Mouse (Mus musculus) spleen, embryonic (tissue): ENCODE measurements around the gene Il2rb.

Experiments used
- CTCF ChIA-PET: fragments of 350-600 bp; sonication (Branson Sonifier 250); formaldehyde crosslinking; loops from one replicate; lab custom pipeline; 2022; lab: Charles Lee

Gene Il2rb

GRCm38 (mm10) chr15:78494968-78495406 lies at the start of gene Il2rb:
Gene Il2rb (minus strand): TSS chr15:78495271.
- CTCF ChIA-PET = no interaction called here

- CTCF ChIA-PET = no interaction called here
Measured at GRCm38 (mm10) chr15:78544561-78545001, 49.5 kb upstream of the Il2rb start, which contains the start of gene Sstr3. Gene Sstr3 (minus strand): TSS chr15:78544685.

- CTCF ChIA-PET = interaction anchor here (0.7 kb wide), 1 partner anchor 12 kb away, joined by 3 read pairs; no protein-coding TSS in a partner anchor
Measured at GRCm38 (mm10) chr15:78544041-78544440, 49.0 kb upstream of the Il2rb start.

- CTCF ChIA-PET = no interaction called here
Measured at GRCm38 (mm10) chr15:78542767-78543303, 47.8 kb upstream of the Il2rb start.

GRCm38 (mm10) chr15:78542098-78542766 lies 47.2 kb upstream of the Il2rb start:
- CTCF ChIA-PET = interaction anchor here (0.7 kb wide), 1 partner anchor 611 kb away, joined by 5 read pairs; no protein-coding TSS in a partner anchor

- CTCF ChIA-PET = interaction anchor here (0.7 kb wide), 1 partner anchor 610 kb away, joined by 5 read pairs; no protein-coding TSS in a partner anchor
Measured at GRCm38 (mm10) chr15:78541606-78542005, 46.5 kb upstream of the Il2rb start.

- CTCF ChIA-PET = no interaction called here
Measured at GRCm38 (mm10) chr15:78541036-78541435, 46.0 kb upstream of the Il2rb start.

GRCm38 (mm10) chr15:78535723-78536421 lies 40.8 kb upstream of the Il2rb start:
- CTCF ChIA-PET = no interaction called here

GRCm38 (mm10) chr15:78533346-78533835 lies 38.3 kb upstream of the Il2rb start:
- CTCF ChIA-PET = interaction anchor here (0.6 kb wide), 1 partner anchor 9 kb away, joined by 3 read pairs; no protein-coding TSS in a partner anchor

GRCm38 (mm10) chr15:78532566-78533345 lies 37.7 kb upstream of the Il2rb start:
- CTCF ChIA-PET = interaction anchor here (0.6 to 1.1 kb wide), 3 partner anchors 9 to 84 kb away, joined by 3 read pairs; no protein-coding TSS in a partner anchor

GRCm38 (mm10) chr15:78531901-78532469 lies 36.9 kb upstream of the Il2rb start:
- CTCF ChIA-PET = interaction anchor here (0.6 to 1.1 kb wide), 2 partner anchors 12 to 84 kb away, joined by 3 read pairs; no protein-coding TSS in a partner anchor

GRCm38 (mm10) chr15:78531451-78531720 lies 36.3 kb upstream of the Il2rb start:
- CTCF ChIA-PET = no interaction called here

- CTCF ChIA-PET = interaction anchor here (0.5 kb wide), 1 partner anchor 440 kb away, joined by 3 read pairs; no protein-coding TSS in a partner anchor
Measured at GRCm38 (mm10) chr15:78530671-78531450, 35.8 kb upstream of the Il2rb start, which contains the start of gene C1qtnf6. Gene C1qtnf6 (minus strand): TSS chr15:78531416.

- CTCF ChIA-PET = interaction anchor here (0.5 kb wide), 1 partner anchor 439 kb away, joined by 3 read pairs; no protein-coding TSS in a partner anchor
Measured at GRCm38 (mm10) chr15:78530141-78530540, 35.1 kb upstream of the Il2rb start.

GRCm38 (mm10) chr15:78529428-78529990 lies 34.4 kb upstream of the Il2rb start:
- CTCF ChIA-PET = interaction anchor here (0.7 to 1.0 kb wide), 2 partner anchors 31 to 82 kb away, joined by 3 read pairs; no protein-coding TSS in a partner anchor

- CTCF ChIA-PET = interaction anchor here (0.6 to 1.0 kb wide), 4 partner anchors 32 to 1784 kb away, joined by 3 to 8 read pairs (median 5); no protein-coding TSS in a partner anchor
Measured at GRCm38 (mm10) chr15:78528726-78529411, 33.8 kb upstream of the Il2rb start.

- CTCF ChIA-PET = no interaction called here
Measured at GRCm38 (mm10) chr15:78527973-78528372, 32.9 kb upstream of the Il2rb start.

- CTCF ChIA-PET = interaction anchor here (0.6 kb wide), 2 partner anchors 9 to 1720 kb away, joined by 3 read pairs; no protein-coding TSS in a partner anchor
Measured at GRCm38 (mm10) chr15:78524163-78524562, 29.1 kb upstream of the Il2rb start.

GRCm38 (mm10) chr15:78521892-78522291 lies 26.8 kb upstream of the Il2rb start:
- CTCF ChIA-PET = no interaction called here
